8 mouse cellular contexts compared by ENCODE assay signal in the genomic region with DNA sequence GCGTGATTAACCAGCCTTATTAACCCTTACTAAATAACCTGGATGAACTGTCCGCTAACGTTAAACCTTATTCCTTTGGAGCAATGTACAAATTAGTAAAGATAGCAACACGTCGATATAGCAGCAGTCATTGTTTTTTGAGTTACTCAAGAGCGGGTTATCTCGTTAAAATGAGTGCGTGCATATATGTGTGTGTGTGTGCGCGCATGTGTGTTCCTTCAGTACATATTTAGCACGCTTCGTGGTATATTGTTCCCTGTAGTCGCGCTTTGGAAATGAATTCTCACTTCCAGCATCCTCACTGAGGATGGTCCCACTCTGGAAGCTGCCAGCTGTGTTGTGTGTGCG. TPM values are rescaled to one million over a fixed set of nuclear protein-coding genes. Genes with fewer than 3 reads are reported as not detected.
DNase-seq lines count a peak whose midpoint lies in the region; ATAC-seq and TF ChIP-seq lines count a peak whose summit lies in the region.

No protein-coding gene starts in this region.

- peak overlapping the region; percentile 78 for H3K4me2 ChIP-seq in heart, embryonic 13.5 days
- peak overlapping the region; percentile 83 for H3K4me2 ChIP-seq in forebrain, embryonic 16.5 days (ENCODE audit: low read length)

- in situ Hi-C loops in ES-E14 (cut with MboI; ENCODE audit: low sequenced_read_pairs in 2 of 2, unreplicated experiment in 2 of 2), result no loop called here

- peak overlapping the region; percentile 90 for H3K27ac ChIP-seq in heart, embryonic 13.5 days (replicated peaks)
- no peak overlapping the region for H3K27ac ChIP-seq in ES-E14 (ENCODE audit: insufficient read depth, low read depth, low read length, poor library complexity, severe bottlenecking)
- H3K27ac ChIP-seq in forebrain, embryonic 16.5 days (ENCODE audit: low read length), result peak overlapping the region; percentile 93

- peaks cover 50% of the 10 kb centered on the region for H3K36me3 ChIP-seq in heart, embryonic 13.5 days
- peaks cover 31% of the 10 kb centered on the region for H3K36me3 ChIP-seq in ES-E14 (ENCODE audit: control insufficient read depth, insufficient read depth, low read length, poor library complexity, severe bottlenecking)
- H3K36me3 ChIP-seq in forebrain, embryonic 16.5 days (ENCODE audit: control insufficient read depth, insufficient read depth), result peaks cover 14% of the 10 kb centered on the region

- H3K4me3 ChIP-seq in heart, embryonic 13.5 days, result peak overlapping the region; percentile 96
- peak overlapping the region; percentile 67 to 91 for H3K4me3 ChIP-seq in ES-E14 (ENCODE audit: insufficient read depth in 1 of 2, low read depth in 1 of 2, low read length in 2 of 2, poor library complexity in 1 of 2, severe bottlenecking in 1 of 2)
- peak overlapping the region; percentile 96 for H3K4me3 ChIP-seq in forebrain, embryonic 16.5 days (replicated peaks; ENCODE audit: low read length)

- H3K9ac ChIP-seq in heart, embryonic 13.5 days, result peak overlapping the region; percentile 98
- H3K9ac ChIP-seq in ES-E14 (ENCODE audit: insufficient read depth, low read depth, low read length, poor library complexity, severe bottlenecking), result peak overlapping the region; percentile 98
- peak overlapping the region; percentile 97 for H3K9ac ChIP-seq in forebrain, embryonic 16.5 days (replicated peaks; ENCODE audit: low read depth, low read length)

- no peaks in the 10 kb centered on the region for H3K9me3 ChIP-seq in heart, embryonic 13.5 days
- no peaks in the 10 kb centered on the region for H3K9me3 ChIP-seq in ES-E14 (ENCODE audit: control insufficient read depth, insufficient read depth, low read depth, low read length)
- no peaks in the 10 kb centered on the region for H3K9me3 ChIP-seq in forebrain, embryonic 16.5 days (ENCODE audit: control insufficient read depth, low read length)

- DNase-seq in heart, adult 8-10 months (ENCODE audit: low spot score), result no peak
- no peak for DNase-seq in ES-E14 (ENCODE audit: low read depth, low spot score)
- no peak for DNase-seq in adrenal gland, postnatal 36 days
- DNase-seq in left cerebral cortex, postnatal 4 days, result no peak
- DNase-seq in kidney, postnatal 36 days, result no peak

- intact Hi-C loops in left cerebral cortex, postnatal 4 days (cut with DNase I), result no loop called here

- ATAC-seq in heart, embryonic 13.5 days (ENCODE audit: extremely low read depth, insufficient number of reproducible peaks, low FRiP score, low TSS enrichment), result no peak
- ATAC-seq in forebrain, embryonic 16.5 days, result no peak
- ATAC-seq in megakaryocyte progenitor cell, adult 5-6 weeks (replicated peaks; ENCODE audit: poor library complexity), result 0 out of 2 replicates have a peak, but pooled peaks have one; percentile 4

- H3K4me1 ChIP-seq in heart, embryonic 13.5 days, result peaks cover 52% of the 10 kb centered on the region
- H3K4me1 ChIP-seq in ES-E14 (ENCODE audit: control insufficient read depth in 2 of 2, insufficient read depth in 2 of 2, low read length in 2 of 2, poor library complexity in 1 of 2), result peaks cover 2 to 3% of the 10 kb centered on the region in 2 experiments; a peak in 1 of 4 replicates
- peaks cover 21% of the 10 kb centered on the region for H3K4me1 ChIP-seq in forebrain, embryonic 16.5 days (replicated peaks; ENCODE audit: control insufficient read depth, insufficient read depth, low read length)

- WGBS in heart, embryonic 13.5 days, result 5% methylated on average over 15 of the region's 15 CpGs
- WGBS in forebrain, embryonic 16.5 days, result 7% methylated on average over 15 of the region's 15 CpGs

- H3K27me3 ChIP-seq in heart, embryonic 13.5 days (replicated peaks), result no peaks in the 10 kb centered on the region
- no peaks in the 10 kb centered on the region for H3K27me3 ChIP-seq in forebrain, embryonic 16.5 days (replicated peaks; ENCODE audit: control insufficient read depth, insufficient read depth, low read length)

TF ChIP-seq in ES-E14, 5 proteins besides CTCF, POLR2A, EP300 and RAD21:
- TF ChIP-seq HCFC1 (IDR thresholded peaks at IDR 0.05; ENCODE audit: borderline replicate concordance, insufficient read depth, low read length) (no peak), MAFK (IDR thresholded peaks at IDR 0.05; ENCODE audit: insufficient read depth, low read depth, low read length) (no peak), ZNF384 (IDR thresholded peaks at IDR 0.05; ENCODE audit: low read depth, low read length) (no peak), ZC3H11A (IDR thresholded peaks at IDR 0.05; ENCODE audit: borderline replicate concordance, low read depth, low read length) (no peak), CHD2 (IDR thresholded peaks at IDR 0.05; ENCODE audit: low read depth, low read length) (no peak)

RNA-seq across cellular contexts. Expression of a gene that starts 0.6 kb away (rescaled TPM):
- 79.2 and 86.8 TPM in 2 replicates for polyA plus RNA-seq in heart, embryonic 13.5 days (2015; fragmentation: Nextera tagmentation; extraction: Ambion mirVana)
- total RNA-seq in heart, adult 8-10 months (2022), result 100 to 1,000 TPM in 1 of 4 experiments, 10 to 100 TPM in 3; 80.5 to 101 (median 85.0) TPM
- total RNA-seq in ES-E14 (2012; rRNA removed), result 51.6 and 74.9 TPM in 2 replicates
- 68.0 and 76.5 TPM in 2 replicates for polyA plus RNA-seq in forebrain, embryonic 16.5 days (2015; fragmentation: Nextera tagmentation; extraction: Ambion mirVana)
- total RNA-seq in megakaryocyte progenitor cell, adult 5-6 weeks (2015), result 56.9 and 63.7 TPM in 2 replicates
- 43.2 and 50.3 TPM in 2 replicates for total RNA-seq in megakaryocyte progenitor cell, adult 5-6 weeks (2017)
- 100 to 1,000 TPM in 1 of 2 experiments, 10 to 100 TPM in 1; 97.7 to 102 TPM for total RNA-seq in adrenal gland, postnatal 36 days (2021)
- total RNA-seq in left cerebral cortex, postnatal 4 days (2021), result 10 to 100 TPM; 43.0 to 44.1 TPM

RNA-seq across cellular contexts. Expression of a gene that starts 0.7 kb away (rescaled TPM):
- polyA plus RNA-seq in heart, embryonic 13.5 days (2015; fragmentation: Nextera tagmentation; extraction: Ambion mirVana), result 14.0 and 14.9 TPM in 2 replicates
- 10 to 100 TPM; 13.0 to 19.0 (median 15.8) TPM for total RNA-seq in heart, adult 8-10 months (2022)
- 31.7 and 39.7 TPM in 2 replicates for total RNA-seq in ES-E14 (2012; rRNA removed)
- polyA plus RNA-seq in forebrain, embryonic 16.5 days (2015; fragmentation: Nextera tagmentation; extraction: Ambion mirVana), result 32.5 and 37.4 TPM in 2 replicates
- total RNA-seq in megakaryocyte progenitor cell, adult 5-6 weeks (2015), result 27.9 and 28.3 TPM in 2 replicates
- total RNA-seq in megakaryocyte progenitor cell, adult 5-6 weeks (2017), result 17.0 and 40.0 TPM in 2 replicates
- total RNA-seq in adrenal gland, postnatal 36 days (2021), result 10 to 100 TPM; 25.3 to 30.7 TPM
- 10 to 100 TPM; 83.9 to 85.2 TPM for total RNA-seq in left cerebral cortex, postnatal 4 days (2021)

RNA-seq across cellular contexts. Expression of a gene that starts 9.7 kb away (rescaled TPM):
- 23.1 and 24.6 TPM in 2 replicates for polyA plus RNA-seq in heart, embryonic 13.5 days (2015; fragmentation: Nextera tagmentation; extraction: Ambion mirVana)
- total RNA-seq in heart, adult 8-10 months (2022), result 10 to 100 TPM; 40.8 to 52.0 (median 45.0) TPM
- total RNA-seq in ES-E14 (2012; rRNA removed), result 63.8 and 85.6 TPM in 2 replicates
- 9.8 and 12.9 TPM in 2 replicates for polyA plus RNA-seq in forebrain, embryonic 16.5 days (2015; fragmentation: Nextera tagmentation; extraction: Ambion mirVana)
- 20.4 and 27.4 TPM in 2 replicates for total RNA-seq in megakaryocyte progenitor cell, adult 5-6 weeks (2015)
- 17.7 and 23.0 TPM in 2 replicates for total RNA-seq in megakaryocyte progenitor cell, adult 5-6 weeks (2017)
- total RNA-seq in adrenal gland, postnatal 36 days (2021), result 100 to 1,000 TPM in 1 of 2 experiments, 10 to 100 TPM in 1; 73.4 to 195 TPM
- 10 to 100 TPM; 13.3 to 14.1 TPM for total RNA-seq in left cerebral cortex, postnatal 4 days (2021)

RNA-seq across cellular contexts. Expression of a gene that starts 25.0 kb away (rescaled TPM):
- 36.4 and 37.2 TPM in 2 replicates for polyA plus RNA-seq in heart, embryonic 13.5 days (2015; fragmentation: Nextera tagmentation; extraction: Ambion mirVana)
- total RNA-seq in heart, adult 8-10 months (2022), result 10 to 100 TPM; 31.4 to 40.9 (median 34.9) TPM
- total RNA-seq in ES-E14 (2012; rRNA removed), result 22.6 and 23.6 TPM in 2 replicates
- 57.2 and 63.0 TPM in 2 replicates for polyA plus RNA-seq in forebrain, embryonic 16.5 days (2015; fragmentation: Nextera tagmentation; extraction: Ambion mirVana)
- total RNA-seq in megakaryocyte progenitor cell, adult 5-6 weeks (2015), result 8.7 and 10.2 TPM in 2 replicates
- total RNA-seq in megakaryocyte progenitor cell, adult 5-6 weeks (2017), result 15.2 and 18.2 TPM in 2 replicates
- 10 to 100 TPM; 90.5 to 96.3 TPM for total RNA-seq in adrenal gland, postnatal 36 days (2021)
- total RNA-seq in left cerebral cortex, postnatal 4 days (2021), result 10 to 100 TPM; 55.3 to 56.6 TPM

RNA-seq across cellular contexts. Expression of a gene that starts 38.9 kb away (rescaled TPM):
- polyA plus RNA-seq in heart, embryonic 13.5 days (2015; fragmentation: Nextera tagmentation; extraction: Ambion mirVana), result 111 and 113 TPM in 2 replicates
- total RNA-seq in heart, adult 8-10 months (2022), result 10 to 100 TPM; 15.7 to 24.4 (median 19.2) TPM
- 279 and 312 TPM in 2 replicates for total RNA-seq in ES-E14 (2012; rRNA removed)
- polyA plus RNA-seq in forebrain, embryonic 16.5 days (2015; fragmentation: Nextera tagmentation; extraction: Ambion mirVana), result 138 and 144 TPM in 2 replicates
- 131 and 149 TPM in 2 replicates for total RNA-seq in megakaryocyte progenitor cell, adult 5-6 weeks (2015)
- total RNA-seq in megakaryocyte progenitor cell, adult 5-6 weeks (2017), result 131 and 147 TPM in 2 replicates
- total RNA-seq in adrenal gland, postnatal 36 days (2021), result 10 to 100 TPM; 44.0 to 44.8 TPM
- total RNA-seq in left cerebral cortex, postnatal 4 days (2021), result 10 to 100 TPM; 66.6 to 73.4 TPM
